Mouse (Mus musculus): ENCODE results near the gene Gcdh.

Gcdh gene

DNA sequence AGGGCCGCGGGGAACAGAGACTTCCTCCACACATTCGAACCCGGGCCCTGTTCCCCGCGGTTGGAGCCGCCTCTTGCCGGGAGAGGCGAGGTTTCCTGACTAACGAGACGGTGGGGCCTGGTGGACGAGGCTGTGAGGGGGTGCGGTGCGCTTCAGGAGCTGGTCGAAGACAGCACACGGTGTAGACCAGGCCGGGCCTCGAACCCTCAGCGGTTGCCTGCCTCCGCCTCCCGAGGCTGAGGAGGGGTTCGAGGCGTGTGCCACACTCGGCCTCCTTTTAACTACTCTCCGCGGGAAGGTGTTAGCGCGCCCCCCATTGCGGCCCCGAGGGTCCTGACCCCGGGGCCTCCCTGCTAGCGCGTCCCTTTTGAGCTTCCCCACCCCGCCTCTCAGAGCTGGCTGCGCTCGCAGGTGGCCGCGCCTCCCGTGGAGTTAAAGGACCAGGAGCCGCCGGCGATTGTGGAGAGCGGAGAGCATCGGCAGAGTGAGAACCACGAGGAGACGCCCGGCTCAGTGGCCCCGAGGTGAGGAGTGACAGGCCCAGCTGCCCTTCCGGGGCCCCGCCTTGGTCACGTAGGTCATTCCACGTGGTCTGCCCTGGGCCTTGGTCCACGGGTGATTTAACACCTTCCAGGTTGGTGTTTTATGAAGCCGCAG lies 21.3 kb downstream of the Gcdh start:
- DNase-seq (ENCODE audit: low spot score) = peak; percentile 37

DNA sequence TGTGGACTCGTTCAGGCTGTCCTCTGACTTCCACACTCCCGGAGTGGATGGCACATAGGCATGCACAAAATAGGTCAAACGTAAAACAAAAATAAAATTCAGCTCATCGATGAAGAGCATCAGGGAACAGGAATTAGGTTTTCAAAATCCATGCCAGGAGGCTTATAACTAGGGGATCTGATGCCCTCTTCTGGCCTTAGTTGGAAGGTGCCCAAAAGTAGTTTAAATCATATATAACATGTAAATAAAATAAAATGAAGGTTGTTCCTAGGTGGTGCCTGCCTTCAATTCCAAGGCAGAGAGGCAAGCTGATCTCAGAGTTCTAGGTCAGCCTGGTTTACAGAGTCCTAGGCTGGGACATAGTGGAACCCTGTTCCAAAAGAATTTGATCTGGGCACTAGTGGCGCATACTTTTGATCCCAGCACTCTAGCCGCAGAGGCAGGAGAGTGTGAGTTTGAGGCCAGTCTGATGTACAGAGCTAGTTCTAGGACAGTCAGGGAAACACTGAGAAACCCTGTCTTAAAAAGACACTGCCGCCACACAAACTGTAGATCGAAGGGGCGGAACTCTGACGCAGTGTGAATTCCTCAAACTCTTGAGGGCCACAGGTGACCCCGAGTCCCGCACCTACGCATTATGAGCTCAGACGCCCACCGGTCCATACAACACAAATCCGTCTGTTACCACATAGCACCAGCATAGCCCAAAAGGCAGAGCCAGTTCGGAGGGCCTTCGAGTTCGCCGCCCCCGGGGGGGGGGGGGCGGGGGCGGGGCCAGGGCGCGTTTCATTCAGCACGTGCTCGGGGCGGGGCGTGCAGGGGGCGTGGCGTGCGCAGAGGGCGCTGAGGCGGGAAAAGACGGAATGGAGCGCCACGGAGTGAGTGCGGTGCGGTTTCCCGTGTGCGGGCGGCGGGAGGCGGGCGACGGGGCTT lies 22.1 kb downstream of the Gcdh start, which contains the start of gene Syce2:
Syce2 (plus strand) TSS at position 736 of the 933 bp plus-strand sequence.
- DNase-seq (ENCODE audit: low spot score) = peak; percentile 76

DNA sequence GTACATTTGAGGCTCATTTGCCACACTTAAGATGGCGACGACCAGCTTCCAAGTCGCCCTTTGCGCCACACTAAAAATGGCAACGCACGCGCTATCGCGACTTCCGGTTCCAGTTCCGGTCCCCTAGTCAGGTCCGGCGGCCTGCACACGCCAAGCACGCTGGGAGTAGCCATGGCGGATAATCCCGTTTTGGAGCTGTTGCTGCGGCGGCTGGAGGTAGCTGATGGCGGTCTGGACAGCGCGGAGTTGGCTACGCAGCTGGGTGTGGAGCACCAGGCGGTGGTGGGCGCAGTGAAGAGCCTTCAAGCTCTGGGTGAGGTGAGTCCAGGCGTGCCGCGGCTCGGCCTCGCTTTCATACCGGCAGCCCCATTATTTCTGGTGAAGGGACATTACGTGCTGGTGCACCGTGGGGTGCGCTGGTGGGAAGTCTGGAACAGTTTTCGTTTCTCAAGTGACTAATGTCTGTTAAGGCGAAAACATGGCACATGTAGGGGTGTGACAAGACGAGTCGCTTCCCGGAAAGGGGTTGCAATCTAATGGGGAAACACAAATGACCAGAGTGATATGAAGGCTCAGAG lies 36.8 kb downstream of the Gcdh start, which contains the start of gene Farsa:
Farsa (plus strand) TSS at position 126 of the 578 bp plus-strand sequence.
- peak; percentile 99 for DNase-seq (ENCODE audit: low spot score)

DNA sequence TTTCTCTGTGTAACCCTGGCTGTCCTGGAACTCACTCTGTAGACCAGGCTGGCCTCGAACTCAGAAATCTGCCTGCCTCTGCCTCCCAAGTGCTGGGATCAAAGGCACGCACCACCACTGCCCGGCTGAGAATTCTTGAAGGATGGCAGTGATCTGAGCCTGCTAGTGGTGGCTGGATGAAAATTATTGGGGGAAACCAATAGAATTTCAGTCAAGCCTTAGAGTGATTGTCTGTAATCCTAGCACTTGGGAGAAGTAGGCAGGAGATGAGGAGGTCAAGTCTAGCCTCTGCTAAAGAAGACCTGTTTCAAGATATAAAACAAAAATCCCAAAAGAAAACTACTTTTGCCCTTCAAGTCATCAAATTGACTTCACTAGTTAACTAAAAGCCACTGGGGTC lies 37.3 kb downstream of the Gcdh start:
- DNase-seq (ENCODE audit: low spot score) = no peak

DNA sequence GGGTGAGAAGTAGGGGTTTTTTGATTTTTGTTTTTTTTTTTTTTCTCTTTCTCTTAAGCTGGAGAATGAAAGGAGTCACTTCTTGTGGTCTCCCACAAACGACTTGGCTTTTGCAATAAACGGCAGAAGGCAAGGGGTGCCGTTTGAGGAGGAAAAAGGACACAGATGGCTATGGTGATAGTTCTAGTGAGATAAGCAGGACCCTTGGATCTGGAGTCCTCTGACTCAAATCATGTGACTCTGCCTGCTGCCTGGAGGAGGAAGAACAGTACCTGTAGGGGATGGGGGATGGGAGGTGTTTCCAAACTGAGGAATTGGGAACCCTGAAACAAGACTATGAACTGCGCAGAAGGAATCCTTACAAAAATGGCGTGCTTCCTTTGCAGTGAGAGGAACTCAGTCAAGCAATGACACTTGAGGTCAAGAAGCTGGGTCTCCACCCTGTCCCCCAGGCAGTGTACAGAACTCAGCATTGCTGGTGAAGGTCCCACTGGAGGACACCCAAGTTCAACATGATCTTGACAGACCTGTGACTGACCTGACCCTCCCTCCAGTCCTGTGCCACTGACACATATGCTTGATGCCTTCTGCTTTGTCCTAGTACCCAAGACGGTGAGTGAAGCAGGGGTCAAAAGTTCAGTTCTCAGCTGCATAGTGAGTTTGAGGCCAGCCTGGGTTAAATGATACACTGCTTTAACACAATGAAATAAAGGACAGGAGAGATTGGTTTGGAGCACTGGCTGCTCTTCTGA lies 45.9 kb downstream of the Gcdh start:
- DNase-seq (ENCODE audit: low spot score) = no peak

DNA sequence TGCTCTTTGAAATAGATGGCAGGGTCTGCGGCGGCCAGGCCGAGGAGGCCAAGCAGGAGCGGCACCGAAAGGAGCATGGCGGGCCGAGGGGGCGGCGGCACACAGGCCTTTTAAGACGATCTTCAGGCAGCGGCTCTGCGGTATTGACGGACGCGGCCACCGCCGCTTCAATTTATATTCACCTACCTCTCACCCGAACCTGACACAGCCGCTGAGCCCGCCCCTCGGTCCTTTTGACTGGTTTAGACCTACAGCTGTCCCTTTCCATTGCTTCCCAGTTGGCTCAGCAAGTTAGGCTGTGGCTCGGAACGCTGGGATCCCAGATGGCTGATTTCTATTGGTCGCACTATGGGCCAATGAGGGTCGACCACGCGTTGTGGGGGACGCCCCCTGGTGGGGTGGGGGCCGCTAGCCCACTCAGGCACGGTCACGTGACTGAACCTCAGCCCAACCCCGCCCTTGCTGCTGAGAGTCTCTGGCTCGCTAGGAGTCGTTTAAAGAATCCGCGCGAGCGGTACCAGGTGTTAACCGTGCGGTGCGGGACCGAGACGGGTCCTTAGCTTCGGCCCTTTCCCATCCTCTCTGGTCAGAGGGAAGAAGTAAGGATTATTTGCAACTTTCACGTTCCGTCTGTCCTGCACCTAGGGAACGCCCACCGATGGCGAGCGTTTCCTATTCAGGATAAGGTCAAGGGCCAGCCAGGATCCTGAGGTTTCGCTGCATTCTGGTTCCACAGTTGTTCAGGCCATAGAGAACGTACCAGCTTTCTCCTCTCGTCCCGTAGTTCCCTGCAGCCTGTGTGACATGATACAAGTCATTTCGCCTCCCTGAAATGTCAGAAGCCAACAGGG lies 46.8 kb downstream of the Gcdh start, which contains the start of gene Calr:
Calr (minus strand) TSS at position 213 of the 851 bp plus-strand sequence.
- peak; percentile 100 for DNase-seq (ENCODE audit: low spot score)

DNA sequence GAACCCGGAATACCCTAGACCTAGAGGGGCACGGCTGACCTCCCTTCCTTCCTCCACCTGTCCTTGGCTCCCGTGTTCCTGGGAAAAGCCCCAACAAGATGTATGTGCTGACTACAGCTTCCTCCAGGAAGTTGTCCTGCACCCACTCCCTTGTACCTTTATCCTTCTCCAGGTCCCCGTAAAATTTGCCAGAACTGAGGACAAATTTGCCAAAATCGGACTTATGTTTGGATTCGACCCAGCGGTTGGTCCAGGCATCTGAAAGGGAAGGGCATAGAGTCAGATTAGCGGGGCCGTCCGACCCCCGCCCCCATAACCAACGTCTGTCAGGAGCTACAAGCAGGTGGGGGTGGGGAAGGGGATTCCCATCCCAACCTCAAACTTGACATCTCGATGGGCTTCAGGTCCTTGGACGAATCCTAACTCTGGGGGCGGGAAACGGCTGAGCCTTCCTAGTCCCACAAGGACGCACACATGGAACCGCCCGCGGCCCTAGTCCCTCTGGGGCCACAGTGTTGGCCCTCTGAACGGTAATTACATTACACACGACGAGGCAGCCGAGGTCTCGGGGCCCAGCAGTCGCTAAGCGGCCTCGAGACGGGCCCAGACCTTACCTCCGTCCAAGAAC lies 47.5 kb downstream of the Gcdh start:
- DNase-seq (ENCODE audit: low spot score) = no peak

DNA sequence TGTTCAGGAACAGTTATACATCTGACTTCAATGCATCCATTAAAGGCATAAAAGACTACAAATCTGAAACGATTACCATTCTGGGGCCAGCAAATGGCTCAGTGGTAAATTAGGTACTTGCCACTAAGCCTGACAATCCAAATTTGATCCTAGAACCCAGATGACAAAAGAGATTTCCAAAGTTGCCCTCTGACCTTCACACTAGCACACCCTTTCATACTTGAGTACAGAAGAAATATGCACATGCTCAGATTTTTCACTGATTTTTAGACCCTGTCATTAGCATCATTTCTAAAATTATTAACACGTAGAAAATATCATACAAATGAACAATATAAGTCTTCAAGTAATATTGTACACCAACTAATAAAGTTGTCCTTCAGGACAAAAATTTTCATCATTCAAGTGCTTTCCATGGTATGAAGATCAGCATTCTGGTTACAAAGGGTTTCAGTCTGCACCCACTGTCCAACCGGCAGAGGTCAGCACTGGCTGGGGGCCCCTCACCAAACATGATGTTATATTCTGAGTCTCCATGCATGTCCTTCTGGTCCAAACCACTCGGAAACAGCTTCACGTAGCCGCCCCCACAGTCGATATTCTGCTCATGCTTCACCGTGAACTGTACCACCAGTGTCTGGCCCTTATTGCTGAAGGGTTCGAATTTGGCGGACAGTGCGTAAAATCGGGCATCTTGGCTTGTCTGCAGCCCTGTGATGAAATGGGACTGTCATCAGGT lies 48.2 kb downstream of the Gcdh start:
- peak; percentile 58 for DNase-seq (ENCODE audit: low spot score)

DNA sequence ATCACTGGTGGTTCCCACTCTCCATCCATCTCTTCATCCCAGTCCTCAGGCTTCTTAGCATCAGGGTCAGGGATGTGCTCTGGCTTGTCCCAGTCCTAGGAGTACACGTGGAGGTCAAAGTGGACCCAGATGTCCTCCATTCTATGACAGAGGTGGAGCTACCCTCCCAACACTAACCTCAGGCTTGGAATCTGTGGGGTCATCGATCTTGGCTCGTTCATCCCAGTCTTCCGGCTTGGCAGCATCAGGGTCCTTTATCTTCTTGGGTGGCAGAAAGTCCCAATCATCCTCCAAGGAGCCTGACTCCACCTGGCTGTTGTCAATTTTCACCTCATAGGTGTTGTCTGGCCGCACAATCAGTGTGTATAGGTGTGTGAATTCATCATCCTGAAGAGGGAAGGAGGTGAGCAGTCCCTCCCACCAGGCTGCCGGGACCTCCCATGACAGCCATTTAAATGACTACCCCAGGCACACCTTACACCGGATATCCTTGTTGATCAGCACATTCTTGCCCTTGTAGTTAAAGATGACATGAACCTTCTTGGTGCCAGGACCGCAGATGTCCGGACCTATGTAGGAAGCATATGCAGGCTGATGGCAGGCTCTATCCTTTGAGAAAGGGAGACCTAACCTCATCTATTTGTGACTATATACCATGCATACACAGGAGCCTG lies 49.2 kb downstream of the Gcdh start:
- no peak for DNase-seq (ENCODE audit: low spot score)

DNA sequence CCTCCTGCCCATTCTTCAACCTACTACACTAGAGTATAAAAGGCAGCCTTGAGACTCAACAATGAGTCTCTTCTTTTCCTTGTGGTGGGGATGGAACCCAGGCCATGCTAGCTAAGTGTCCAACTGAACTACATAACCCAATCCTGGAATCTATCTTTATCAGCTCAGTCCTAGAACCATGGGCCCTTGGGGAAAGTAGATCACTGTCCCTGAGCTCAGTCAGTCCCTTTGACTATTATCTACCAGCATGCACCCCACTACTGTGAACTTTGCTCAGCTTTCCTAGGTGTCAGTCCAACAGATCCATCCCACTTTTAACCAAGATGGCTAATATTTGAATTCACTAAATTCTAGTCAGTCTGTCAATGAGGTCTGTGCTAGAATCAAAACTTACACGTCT lies 52.2 kb downstream of the Gcdh start:
- DNase-seq (ENCODE audit: low spot score) = no peak

DNA sequence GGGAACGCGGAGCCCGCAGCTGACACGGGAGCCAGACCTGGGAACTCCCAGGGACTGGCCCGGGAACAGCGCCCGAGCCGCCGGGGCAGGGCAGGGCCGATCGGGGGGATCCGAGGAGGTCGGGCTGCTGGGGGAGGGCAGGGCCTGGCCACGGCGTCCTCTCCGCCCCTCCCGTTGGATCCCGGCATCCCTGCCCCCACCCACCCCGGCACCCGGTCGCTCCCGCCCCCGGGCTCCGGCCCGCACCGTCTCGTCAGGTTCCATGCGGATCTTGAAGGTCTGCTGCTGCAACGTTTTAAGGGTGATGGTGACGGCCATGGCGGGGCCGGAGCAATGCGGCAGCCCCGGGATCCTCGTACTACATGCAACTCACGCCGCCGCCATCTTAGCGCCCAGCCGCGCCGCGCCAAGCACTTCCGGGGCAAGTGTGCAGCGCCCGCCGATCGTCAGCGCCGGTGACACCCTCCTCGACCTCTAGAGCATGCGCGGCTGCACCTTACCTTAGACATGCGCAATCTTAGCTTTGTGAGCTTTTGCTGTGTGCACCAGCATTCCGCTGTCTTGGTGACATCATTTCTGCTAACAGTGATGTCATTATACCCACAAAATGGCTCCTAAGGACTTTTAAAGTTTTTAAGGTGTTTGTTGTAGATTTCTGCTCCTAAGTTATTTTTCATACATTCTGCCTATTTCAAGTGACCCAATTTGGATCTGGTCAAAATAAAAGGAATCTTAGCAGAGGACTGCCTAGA lies 53.3 kb downstream of the Gcdh start, which contains the start of gene Rad23a:
Rad23a (minus strand) TSS at position 418 of the 752 bp plus-strand sequence.
- DNase-seq (ENCODE audit: low spot score) = peak; percentile 99

DNA sequence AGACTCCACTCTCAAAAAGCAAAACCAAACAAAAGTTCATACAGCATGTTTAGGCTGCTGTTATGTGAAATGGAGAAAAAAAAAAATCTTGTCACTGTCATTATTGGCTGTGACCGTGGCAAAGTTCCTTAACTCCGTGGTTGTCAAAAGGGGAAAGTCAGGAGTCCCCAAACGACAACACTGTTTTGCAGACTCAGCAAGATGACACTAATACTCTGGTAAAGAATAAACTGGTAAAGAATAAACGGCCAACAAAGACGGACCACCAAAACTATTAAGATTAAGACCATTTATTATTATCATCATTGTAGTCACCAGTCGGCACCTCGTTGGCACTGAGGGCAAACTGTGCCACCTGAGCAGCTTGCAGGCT lies 53.9 kb downstream of the Gcdh start:
- no peak for DNase-seq (ENCODE audit: low spot score)

DNA sequence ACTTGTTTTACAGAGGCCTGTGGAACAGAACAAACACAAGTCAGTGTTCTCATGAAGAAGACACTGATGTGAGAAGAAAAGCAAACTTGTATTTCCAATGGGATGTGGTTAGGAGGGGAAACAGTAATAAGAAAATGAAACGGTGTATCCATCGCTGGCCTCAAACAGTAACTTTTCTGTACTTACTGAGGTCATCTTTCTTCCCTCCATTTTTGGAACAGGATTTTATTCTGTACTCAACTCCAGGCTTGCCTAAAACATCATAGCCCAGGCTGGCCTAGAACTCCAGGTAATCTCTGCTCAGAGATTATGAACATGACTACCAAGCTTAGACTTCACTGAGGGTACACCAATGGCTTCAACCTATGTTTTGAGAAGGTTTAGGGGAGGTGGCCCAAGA lies 54.3 kb downstream of the Gcdh start:
- no peak for DNase-seq (ENCODE audit: low spot score)

DNA sequence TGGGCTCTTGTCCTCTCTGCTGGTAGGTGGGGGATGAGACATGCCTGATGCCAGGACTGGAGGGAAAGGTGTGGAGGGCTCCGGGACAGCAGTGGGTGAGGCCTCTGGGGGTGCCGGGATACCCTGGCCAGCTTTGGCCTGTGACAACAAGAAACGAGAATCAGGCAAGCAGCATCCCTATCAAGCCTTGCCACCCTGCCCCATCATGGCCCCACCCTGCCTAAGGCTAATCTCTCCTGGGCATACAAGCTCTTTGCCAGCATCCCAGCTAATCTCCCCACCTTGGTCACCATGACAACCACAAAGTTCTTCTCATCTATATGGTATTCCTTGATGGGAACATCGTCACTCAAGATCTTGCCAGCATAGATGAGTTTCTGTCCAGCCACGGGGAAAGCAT lies 55.2 kb downstream of the Gcdh start:
- DNase-seq (ENCODE audit: low spot score) = no peak

DNA sequence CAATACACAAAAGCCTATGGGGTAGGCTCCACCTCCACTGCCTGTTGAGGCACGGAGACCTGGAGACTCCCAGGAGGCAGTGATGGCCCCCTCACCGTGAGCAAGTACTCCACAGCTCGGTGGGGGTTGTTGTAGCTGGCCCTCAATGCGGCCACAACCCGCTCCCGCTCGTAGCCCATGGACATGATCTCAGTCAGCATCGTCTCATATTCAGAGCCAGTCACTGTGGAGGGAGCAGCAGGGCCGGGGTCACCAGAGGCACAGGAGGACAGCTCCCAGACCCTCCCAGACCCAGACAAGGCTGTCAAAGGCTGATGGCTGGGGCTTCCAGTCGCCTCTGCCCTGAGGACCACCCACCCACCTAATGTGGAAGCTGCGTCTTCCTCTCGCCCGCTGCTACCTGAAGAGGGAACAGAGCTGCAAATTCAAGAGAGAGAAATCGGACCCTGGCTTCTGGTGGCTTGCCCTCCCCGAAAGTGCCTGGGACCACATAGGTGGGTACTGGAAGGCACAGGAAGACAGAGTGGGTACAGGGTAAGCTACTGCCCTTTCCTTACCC lies 55.7 kb downstream of the Gcdh start:
- no peak for DNase-seq (ENCODE audit: low spot score)

DNA sequence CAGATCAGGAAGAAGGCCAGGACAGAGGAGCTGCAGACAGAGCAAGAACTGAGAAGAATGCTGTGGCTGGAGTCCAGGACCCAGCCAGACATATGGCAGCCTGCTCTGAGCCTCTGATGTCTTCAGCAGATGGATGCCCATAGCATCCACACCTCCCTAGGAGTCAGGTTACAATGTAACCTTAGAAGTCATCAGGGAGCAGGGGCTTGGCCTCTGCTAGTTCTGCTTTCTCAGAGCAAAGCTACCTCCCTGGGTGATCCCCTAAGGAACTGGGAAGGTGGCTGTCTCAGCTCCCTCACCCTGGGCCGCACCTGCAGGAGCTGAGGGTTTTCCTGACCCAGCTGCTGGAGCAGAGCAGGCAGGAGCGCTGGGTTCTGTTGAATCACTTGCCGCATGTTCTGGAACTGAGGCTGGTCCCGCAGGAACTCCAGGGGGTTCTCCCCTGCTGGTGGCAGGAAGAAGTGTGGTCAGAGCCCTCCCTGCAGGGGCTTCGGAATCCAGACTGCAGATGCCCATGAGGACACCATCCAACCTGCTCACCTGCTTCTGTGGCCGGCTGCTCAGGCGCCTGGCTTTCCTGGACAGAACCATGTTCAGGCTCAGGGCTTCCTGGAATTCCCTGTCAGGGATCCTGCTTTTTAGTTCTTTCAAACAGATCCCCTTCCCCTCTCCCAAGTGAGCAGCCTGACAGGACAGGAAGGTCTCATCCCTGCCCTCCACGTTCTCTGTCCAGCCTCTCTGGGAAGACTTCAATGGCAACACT lies 56.4 kb downstream of the Gcdh start:
- peak; percentile 81 for DNase-seq (ENCODE audit: low spot score)

All from embryo, embryonic 10 days (tissue).